Mouse (Mus musculus): ENCODE results near the gene Dppa3. TPM values are rescaled to one million over a fixed set of nuclear protein-coding genes. Genes with fewer than 3 reads are reported as not detected.
"Not testable (repeated sequence)": the region's sequence is repeated elsewhere in the genome, so short reads cannot be mapped to it uniquely, and the experiment has no call there.

Gene Dppa3
- total and polyA plus RNA-seq, 2 experiments = not detected

- Histone ChIP-seq H3K27me3 (ENCODE audit: control insufficient read depth, insufficient read depth, low read length) (no peaks in the 10 kb centered on the region), H3K27ac (replicated peaks; ENCODE audit: insufficient read depth, low read depth, low read length) (no peak overlapping the region), H3K9ac (ENCODE audit: low read depth, low read length) (no peak overlapping the region), H3K79me2 (ENCODE audit: control insufficient read depth, insufficient read depth, low read length) (no peaks in the 10 kb centered on the region), H3K4me1 (ENCODE audit: control insufficient read depth, insufficient read depth, low read length) (peaks cover 2% of the 10 kb centered on the region), H3K36me3 (ENCODE audit: control insufficient read depth, insufficient read depth, low read length) (no peaks in the 10 kb centered on the region), H3K4me3 (ENCODE audit: insufficient read depth, low read depth, low read length) (no peak overlapping the region)
- 31% methylated on average over 9 of the region's 9 CpGs for WGBS
- DNase-seq (ENCODE audit: extremely low read depth, low read depth, low spot score) = peak; percentile 41
- TF ChIP-seq POLR2A (IDR thresholded peaks at IDR 0.05; ENCODE audit: extremely low read depth, insufficient read depth, low read length) (no peak), CTCF (IDR thresholded peaks at IDR 0.05; ENCODE audit: low read depth, low read length) (peak; percentile 74)
Measured at GRCm38 (mm10) chr6:122633411-122633810, 7.2 kb downstream of the Dppa3 start.

- Histone ChIP-seq H3K27me3 (ENCODE audit: control insufficient read depth, insufficient read depth, low read length) (no peaks in the 10 kb centered on the region), H3K9ac (ENCODE audit: low read depth, low read length) (no peak overlapping the region), H3K79me2 (ENCODE audit: control insufficient read depth, insufficient read depth, low read length) (no peaks in the 10 kb centered on the region), H3K4me1 (ENCODE audit: control insufficient read depth, insufficient read depth, low read length) (peaks cover 2% of the 10 kb centered on the region), H3K27ac (replicated peaks; ENCODE audit: insufficient read depth, low read depth, low read length) (no peak overlapping the region), H3K4me3 (ENCODE audit: insufficient read depth, low read depth, low read length) (no peak overlapping the region), H3K36me3 (ENCODE audit: control insufficient read depth, insufficient read depth, low read length) (no peaks in the 10 kb centered on the region)
- peak; percentile 36 for DNase-seq (ENCODE audit: extremely low read depth, low read depth, low spot score)
- TF ChIP-seq POLR2A (IDR thresholded peaks at IDR 0.05; ENCODE audit: extremely low read depth, insufficient read depth, low read length) (no peak), CTCF (IDR thresholded peaks at IDR 0.05; ENCODE audit: low read depth, low read length) (no peak)
- WGBS = 67% methylated on average over 7 of the region's 7 CpGs
Measured at GRCm38 (mm10) chr6:122635315-122635714, 9.1 kb downstream of the Dppa3 start.

- Histone ChIP-seq H3K27me3 (ENCODE audit: control insufficient read depth, insufficient read depth, low read length) (no peaks in the 10 kb centered on the region), H3K9ac (ENCODE audit: low read depth, low read length) (no peak overlapping the region), H3K79me2 (ENCODE audit: control insufficient read depth, insufficient read depth, low read length) (no peaks in the 10 kb centered on the region), H3K4me1 (ENCODE audit: control insufficient read depth, insufficient read depth, low read length) (peaks cover 2% of the 10 kb centered on the region), H3K27ac (replicated peaks; ENCODE audit: insufficient read depth, low read depth, low read length) (no peak overlapping the region), H3K36me3 (ENCODE audit: control insufficient read depth, insufficient read depth, low read length) (no peaks in the 10 kb centered on the region), H3K4me3 (ENCODE audit: insufficient read depth, low read depth, low read length) (no peak overlapping the region)
- TF ChIP-seq CTCF (IDR thresholded peaks at IDR 0.05; ENCODE audit: low read depth, low read length) (peak; percentile 16; the same call in 1 of the 2 replicates), POLR2A (IDR thresholded peaks at IDR 0.05; ENCODE audit: extremely low read depth, insufficient read depth, low read length) (no peak)
- DNase-seq (ENCODE audit: extremely low read depth, low read depth, low spot score) = peak; percentile 48
- WGBS = 42% methylated on average over 3 of the region's 3 CpGs
Measured at GRCm38 (mm10) chr6:122636666-122637065, 10.5 kb downstream of the Dppa3 start.

GRCm38 (mm10) chr6:122637566-122637965, 11.4 kb downstream of the Dppa3 start:
- not testable (repeated sequence) for H3K36me3 ChIP-seq (ENCODE audit: control insufficient read depth, insufficient read depth, low read length); DNase-seq (ENCODE audit: extremely low read depth, low read depth, low spot score); H3K9ac ChIP-seq (ENCODE audit: low read depth, low read length); H3K4me3 ChIP-seq (ENCODE audit: insufficient read depth, low read depth, low read length); H3K27me3 ChIP-seq (ENCODE audit: control insufficient read depth, insufficient read depth, low read length); H3K27ac ChIP-seq (replicated peaks; ENCODE audit: insufficient read depth, low read depth, low read length); H3K4me1 ChIP-seq (ENCODE audit: control insufficient read depth, insufficient read depth, low read length); H3K79me2 ChIP-seq (ENCODE audit: control insufficient read depth, insufficient read depth, low read length)
- WGBS = 52% methylated on average over 4 of the region's 4 CpGs

- not testable (repeated sequence) for H3K27ac ChIP-seq (replicated peaks; ENCODE audit: insufficient read depth, low read depth, low read length); H3K4me1 ChIP-seq (ENCODE audit: control insufficient read depth, insufficient read depth, low read length); H3K9ac ChIP-seq (ENCODE audit: low read depth, low read length); DNase-seq (ENCODE audit: extremely low read depth, low read depth, low spot score); H3K79me2 ChIP-seq (ENCODE audit: control insufficient read depth, insufficient read depth, low read length); H3K27me3 ChIP-seq (ENCODE audit: control insufficient read depth, insufficient read depth, low read length); H3K36me3 ChIP-seq (ENCODE audit: control insufficient read depth, insufficient read depth, low read length); H3K4me3 ChIP-seq (ENCODE audit: insufficient read depth, low read depth, low read length)
- WGBS = 90% methylated on average over 21 of the region's 21 CpGs
Measured at GRCm38 (mm10) chr6:122644196-122644595, 18.0 kb downstream of the Dppa3 start.

- TF ChIP-seq POLR2A (IDR thresholded peaks at IDR 0.05; ENCODE audit: extremely low read depth, insufficient read depth, low read length) (no peak), CTCF (IDR thresholded peaks at IDR 0.05; ENCODE audit: low read depth, low read length) (no peak)
- Histone ChIP-seq H3K36me3 (ENCODE audit: control insufficient read depth, insufficient read depth, low read length) (no peaks in the 10 kb centered on the region), H3K27ac (replicated peaks; ENCODE audit: insufficient read depth, low read depth, low read length) (no peak overlapping the region), H3K4me3 (ENCODE audit: insufficient read depth, low read depth, low read length) (no peak overlapping the region), H3K4me1 (ENCODE audit: control insufficient read depth, insufficient read depth, low read length) (no peaks in the 10 kb centered on the region), H3K9ac (ENCODE audit: low read depth, low read length) (no peak overlapping the region), H3K79me2 (ENCODE audit: control insufficient read depth, insufficient read depth, low read length) (no peaks in the 10 kb centered on the region), H3K27me3 (ENCODE audit: control insufficient read depth, insufficient read depth, low read length) (no peaks in the 10 kb centered on the region)
- DNase-seq (ENCODE audit: extremely low read depth, low read depth, low spot score) = no peak
- WGBS = 80% methylated on average over 3 of the region's 3 CpGs
Measured at GRCm38 (mm10) chr6:122649903-122650302, 23.7 kb downstream of the Dppa3 start.
